Comparison of ENCODE assay signal across 9 mouse cellular contexts in the genomic region with DNA sequence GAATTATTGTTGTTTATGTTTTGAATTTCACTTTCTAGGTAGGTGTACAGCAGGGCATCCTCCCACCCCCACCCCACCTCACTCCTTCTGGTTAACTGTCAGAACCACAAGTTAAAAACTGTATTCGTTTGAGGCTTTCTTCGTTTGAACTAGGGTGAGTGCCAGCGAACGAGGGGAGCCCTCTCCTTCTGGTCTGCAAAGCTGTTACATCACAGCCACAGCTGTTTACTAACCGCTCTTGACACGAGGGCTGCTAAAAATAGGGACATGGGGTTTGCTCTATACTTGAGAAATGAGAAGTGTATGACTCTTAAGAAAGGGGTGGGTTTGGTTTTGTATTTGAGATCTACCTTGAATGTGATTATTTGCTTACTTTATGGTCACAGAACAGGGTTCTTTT. TPM values are rescaled to one million over a fixed set of nuclear protein-coding genes. Genes with fewer than 3 reads are reported as not detected.
DNase-seq lines count a peak whose midpoint lies in the region; ATAC-seq and TF ChIP-seq lines count a peak whose summit lies in the region.
"Had no signal": no experiment of that assay in that cellular context is flagged by ENCODE, and none has a peak within 500 bp of the region (broad histone marks: within the 10 kb centered on the region; RNA-seq: fewer than 3 reads in every experiment).

No protein-coding gene starts in this region.

- intact Hi-C loops in heart, postnatal 10 days (cut with DNase I), result loop anchor here (5.0 kb wide), 1 partner anchor 102 kb away; the partner anchor contains the start of gene Ubxn7

- no peak for ATAC-seq in cerebellum, adult (ENCODE audit: insufficient number of reproducible peaks, low FRiP score, low TSS enrichment)
- no peak for ATAC-seq in hindbrain, embryonic 14.5 days (ENCODE audit: low FRiP score)

- no peak for TF ChIP-seq CTCF in spleen, adult 2 months (IDR thresholded peaks at IDR 0.05; ENCODE audit: extremely low read depth, insufficient read depth, insufficient read length, insufficient replicate concordance)

- H3K27ac ChIP-seq in spleen, adult 2 months (ENCODE audit: insufficient read depth, low read length), result no peak overlapping the region
- H3K27ac ChIP-seq in hindbrain, embryonic 14.5 days, result no peak overlapping the region
- no peak overlapping the region for H3K27ac ChIP-seq in hindbrain, embryonic 10.5 days

- H3K9me3 ChIP-seq in hindbrain, embryonic 14.5 days (ENCODE audit: control insufficient read depth, low read length), result no peaks in the 10 kb centered on the region
- H3K9me3 ChIP-seq in hindbrain, embryonic 10.5 days, result no peaks in the 10 kb centered on the region

- no peak overlapping the region for H3K9ac ChIP-seq in hindbrain, embryonic 14.5 days

- no peak for TF ChIP-seq POLR2A in spleen, adult 2 months (IDR thresholded peaks at IDR 0.05; ENCODE audit: low read depth, low read length)

- H3K4me1 ChIP-seq in spleen, adult 2 months (ENCODE audit: control insufficient read depth, insufficient read depth, insufficient read length), result peaks cover 4% of the 10 kb centered on the region; the same call in 1 of the 2 replicates
- peaks cover 16% of the 10 kb centered on the region for H3K4me1 ChIP-seq in hindbrain, embryonic 14.5 days (replicated peaks; ENCODE audit: control insufficient read depth, insufficient read depth, low read length)
- H3K4me1 ChIP-seq in hindbrain, embryonic 10.5 days (replicated peaks), result peaks cover 21% of the 10 kb centered on the region

- 5% methylated on average over 6 of the region's 6 CpGs for WGBS in spleen, adult 2 months
- 75% methylated on average over 6 of the region's 6 CpGs for WGBS in hindbrain, embryonic 14.5 days
- WGBS in hindbrain, embryonic 10.5 days, result 75% methylated on average over 6 of the region's 6 CpGs

- no peaks in the 10 kb centered on the region for H3K36me3 ChIP-seq in spleen, adult 2 months (ENCODE audit: control insufficient read depth, insufficient read depth, low read length)
- H3K36me3 ChIP-seq in hindbrain, embryonic 14.5 days (replicated peaks; ENCODE audit: control insufficient read depth, insufficient read depth), result no peaks in the 10 kb centered on the region
- H3K36me3 ChIP-seq in hindbrain, embryonic 10.5 days, result no peaks in the 10 kb centered on the region

- H3K4me3 ChIP-seq in spleen, adult 2 months (ENCODE audit: extremely low read depth, insufficient read depth, insufficient read length), result no peak overlapping the region
- H3K4me3 ChIP-seq in hindbrain, embryonic 14.5 days (replicated peaks; ENCODE audit: low read length), result no peak overlapping the region
- H3K4me3 ChIP-seq in hindbrain, embryonic 10.5 days, result no peak overlapping the region

- no peaks in the 10 kb centered on the region for H3K27me3 ChIP-seq in spleen, adult 2 months (ENCODE audit: control insufficient read depth, insufficient read depth, low read length)
- H3K27me3 ChIP-seq in hindbrain, embryonic 14.5 days (ENCODE audit: control insufficient read depth, insufficient read depth, low read length), result no peaks in the 10 kb centered on the region
- H3K27me3 ChIP-seq in hindbrain, embryonic 10.5 days (ENCODE audit: insufficient read depth, poor library complexity, severe bottlenecking), result no peaks in the 10 kb centered on the region

- DNase-seq in spleen, adult 2 months (ENCODE audit: low read depth in 1 of 2, low spot score in 2 of 2), result peak; percentile 24 to 70
- DNase-seq in spleen, adult 12 weeks (ENCODE audit: low spot score), result no peak
- DNase-seq in heart, postnatal 10 days, result peak; percentile 59 to 61
- peak; percentile 70 to 77 for DNase-seq in lung, postnatal 4 days
- DNase-seq in layer of hippocampus, postnatal 25 days (ENCODE audit: extremely low spot score in 1 of 2, low spot score in 1 of 2), result no peak
- no peak for DNase-seq in hindbrain, embryonic 14.5 days (ENCODE audit: low spot score)
- DNase-seq in hindbrain, embryonic 10.5 days (ENCODE audit: low spot score), result no peak

- no peak overlapping the region for H3K4me2 ChIP-seq in hindbrain, embryonic 14.5 days (replicated peaks)

RNA-seq across cellular contexts. Expression of gene Pcyt1a, which starts 3.3 kb away (rescaled TPM):
- 13.1 and 15.9 TPM in 2 replicates for polyA plus RNA-seq in spleen, adult 2 months (2012; rRNA removed)
- 100 to 1,000 TPM in 1 of 2 experiments, 10 to 100 TPM in 1; 98.6 to 107 TPM for total RNA-seq in heart, postnatal 10 days (2021)
- 10 to 100 TPM; 36.8 to 38.2 TPM for total RNA-seq in layer of hippocampus, postnatal 25 days (2021)
- 53.1 and 54.5 TPM in 2 replicates for polyA plus RNA-seq in hindbrain, embryonic 14.5 days (2014; fragmentation: Nextera tagmentation; extraction: Ambion mirVana)
- polyA plus RNA-seq in hindbrain, embryonic 10.5 days (2016; fragmentation: Nextera tagmentation; extraction: Ambion mirVana), result 38.6 and 42.9 TPM in 2 replicates

RNA-seq across cellular contexts. Expression of gene Tctex1d2, which starts 14.6 kb away (rescaled TPM):
- 2.3 and 2.5 TPM in 2 replicates for polyA plus RNA-seq in spleen, adult 2 months (2012; rRNA removed)
- total RNA-seq in heart, postnatal 10 days (2021), result 1 to 10 TPM; 5.5 to 5.6 TPM
- 10 to 100 TPM in 1 of 2 experiments, 1 to 10 TPM in 1; 9.8 to 14.4 TPM for total RNA-seq in layer of hippocampus, postnatal 25 days (2021)
- polyA plus RNA-seq in hindbrain, embryonic 14.5 days (2014; fragmentation: Nextera tagmentation; extraction: Ambion mirVana), result 37.5 and 49.7 TPM in 2 replicates
- 34.7 and 35.9 TPM in 2 replicates for polyA plus RNA-seq in hindbrain, embryonic 10.5 days (2016; fragmentation: Nextera tagmentation; extraction: Ambion mirVana)

RNA-seq across cellular contexts. Expression of gene Tm4sf19, which starts 33.8 kb away (rescaled TPM):
- polyA plus RNA-seq in spleen, adult 2 months (2012; rRNA removed), result 0.58 and 0.70 TPM in 2 replicates
- not detected for total RNA-seq in heart, postnatal 10 days (2021)
- not detected for total RNA-seq in layer of hippocampus, postnatal 25 days (2021)
- not detected in 2 replicates for polyA plus RNA-seq in hindbrain, embryonic 14.5 days (2014; fragmentation: Nextera tagmentation; extraction: Ambion mirVana)
- not detected in 2 replicates for polyA plus RNA-seq in hindbrain, embryonic 10.5 days (2016; fragmentation: Nextera tagmentation; extraction: Ambion mirVana)
- total RNA-seq: midbrain, postnatal 0 days had no signal
- polyA plus RNA-seq: midbrain, postnatal 0 days had no signal

RNA-seq across cellular contexts. Expression of gene Slc51a, which starts 53.6 kb away (rescaled TPM):
- polyA plus RNA-seq in spleen, adult 2 months (2012; rRNA removed), result not detected in 2 replicates
- 1 to 10 TPM; 3.4 to 4.2 TPM for total RNA-seq in heart, postnatal 10 days (2021)
- not detected for total RNA-seq in layer of hippocampus, postnatal 25 days (2021)
- 0.23 and 0.47 TPM in 2 replicates for polyA plus RNA-seq in hindbrain, embryonic 14.5 days (2014; fragmentation: Nextera tagmentation; extraction: Ambion mirVana)
- 0.20 and 0.44 TPM in 2 replicates for polyA plus RNA-seq in hindbrain, embryonic 10.5 days (2016; fragmentation: Nextera tagmentation; extraction: Ambion mirVana)
- total RNA-seq: midbrain, postnatal 0 days had no signal

Comparison
In these comparisons a context has a peak if more than half of its experiments do, and no peak if none do; other contexts are left out.
1. DNase-seq: peak in spleen, adult 2 months (2 of 2), heart, postnatal 10 days (2 of 2) and lung, postnatal 4 days (2 of 2); none in spleen, adult 12 weeks (single experiment), layer of hippocampus, postnatal 25 days (0 of 2), hindbrain, embryonic 14.5 days (single experiment) and hindbrain, embryonic 10.5 days (single experiment).
2. RNA of gene Tctex1d2, which starts 14.6 kb away (polyA plus RNA-seq): 37.5 to 49.7 TPM in hindbrain, embryonic 14.5 days and 34.7 to 35.9 TPM in hindbrain, embryonic 10.5 days; 2.3 to 2.5 TPM in spleen, adult 2 months; every median in the first group is over 10 times any median in the second.